Mouse (Mus musculus) lung, postnatal 0 days (tissue): ENCODE data around the gene Prickle2. TPM values are rescaled to one million over a fixed set of nuclear protein-coding genes. Genes with fewer than 3 reads are reported as not detected.

Source experiments
- ATAC-seq: fragments of 200-750 bp; cut with Nextera tagmentation; 2 replicates; pipeline ENCODE4 v1.8.0; 2017; ENCODE audit warnings: moderate library complexity
- DNase-seq: peaks from one replicate; pipeline ENCODE4 v3.0.0-alpha.2; 2016; ENCODE audit warnings: low spot score
- H3K27ac ChIP-seq: fragments of 300-500 bp; sonication (generic); 2 replicates; pipeline ENCODE4 v1.5.1; 2014; ENCODE audit warnings: antibody characterized with exemption, mild to moderate bottlenecking, low read length, mixed read lengths
- H3K27me3 ChIP-seq: fragments of 300-500 bp; sonication (generic); replicated peaks from 2 replicates; pipeline ENCODE4 v1.6.1; 2014; ENCODE audit warnings: low read length, mixed read lengths; ENCODE audit not compliant: insufficient read depth
- H3K36me3 ChIP-seq: fragments of 300-500 bp; sonication (generic); 2 replicates; pipeline ENCODE4 v1.6.1; 2014; ENCODE audit warnings: low read length, mixed read lengths; ENCODE audit not compliant: insufficient read depth
- H3K4me1 ChIP-seq: fragments of 300-500 bp; sonication (generic); 2 replicates; pipeline ENCODE4 v1.6.1; 2014; ENCODE audit warnings: antibody characterized with exemption, low read depth, low read length, mixed read lengths; ENCODE audit not compliant: insufficient read depth
- H3K4me2 ChIP-seq: fragments of 300-500 bp; sonication (generic); replicated peaks from 2 replicates; pipeline ENCODE4 v1.6.1; 2014; ENCODE audit warnings: low read depth, mild to moderate bottlenecking, low read length, moderate library complexity, mixed read lengths
- H3K4me3 ChIP-seq: fragments of 300-500 bp; sonication (generic); 2 replicates; pipeline ENCODE4 v1.5.1; 2014; ENCODE audit warnings: low read depth, low read length
- H3K9ac ChIP-seq: fragments of 300-500 bp; sonication (generic); replicated peaks from 2 replicates; pipeline ENCODE4 v1.6.1; 2014; ENCODE audit warnings: low read depth, mild to moderate bottlenecking
- H3K9me3 ChIP-seq: fragments of 300-500 bp; sonication (generic); 2 replicates; pipeline ENCODE4 v1.6.1; 2016; ENCODE audit warnings: low read length, mixed read lengths
- CTCF ChIP-seq: IDR thresholded peaks from 2 replicates; pipeline ENCODE4 v1.5.1; 2016; ENCODE audit warnings: antibody characterized with exemption, mild to moderate bottlenecking
- EP300 ChIP-seq: IDR thresholded peaks from 2 replicates; pipeline ENCODE4 v1.6.1; 2016; ENCODE audit warnings: antibody characterized with exemption, mild to moderate bottlenecking, control low read depth
- WGBS: fragments of 180-500 bp; shearing (Covaris S2); extraction: QIAGEN DNeasy Blood & Tissue Kit; methylation state at CpG from one replicate; pipeline ENCODE4 v1.1.7; 2014; 5-methylcytosine and 5-hydroxymethylcytosine counted together
- polyA plus RNA-seq: library from polyadenylated mRNA; unstranded; fragments of >200 nt; fragmentation: Nextera tagmentation; extraction: Ambion mirVana; gene quantifications from 2 replicates; pipeline ENCODE4 v1.2.1, GENCODE M21; 2015

Gene Prickle2
- polyA plus RNA-seq, 1 experiment from 2014 or later, result 7.0 TPM

DNA sequence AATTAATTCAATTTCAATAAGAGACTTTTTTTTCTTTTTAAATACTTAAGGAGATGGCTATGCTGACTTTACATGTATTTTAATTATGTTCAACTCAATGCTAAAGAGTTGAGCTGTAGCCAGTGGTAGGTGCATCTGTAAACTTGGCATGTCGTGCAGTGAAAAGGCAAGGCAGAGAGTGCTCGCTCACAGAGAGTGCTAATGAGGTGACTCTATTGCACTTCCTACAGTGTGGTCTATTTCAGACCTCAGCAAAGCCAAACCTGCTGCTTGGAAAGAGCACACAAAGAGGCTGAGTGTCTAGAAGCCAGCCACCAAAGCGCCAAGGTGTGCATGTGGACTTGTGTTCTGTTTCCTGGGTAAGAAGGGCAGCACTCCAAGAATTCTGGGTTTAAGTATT, 109.6 kb downstream of the Prickle2 start:
- no peak for ATAC-seq
- no peak overlapping the region for H3K9ac ChIP-seq
- 72% methylated on average over 3 of the region's 3 CpGs for WGBS

DNA sequence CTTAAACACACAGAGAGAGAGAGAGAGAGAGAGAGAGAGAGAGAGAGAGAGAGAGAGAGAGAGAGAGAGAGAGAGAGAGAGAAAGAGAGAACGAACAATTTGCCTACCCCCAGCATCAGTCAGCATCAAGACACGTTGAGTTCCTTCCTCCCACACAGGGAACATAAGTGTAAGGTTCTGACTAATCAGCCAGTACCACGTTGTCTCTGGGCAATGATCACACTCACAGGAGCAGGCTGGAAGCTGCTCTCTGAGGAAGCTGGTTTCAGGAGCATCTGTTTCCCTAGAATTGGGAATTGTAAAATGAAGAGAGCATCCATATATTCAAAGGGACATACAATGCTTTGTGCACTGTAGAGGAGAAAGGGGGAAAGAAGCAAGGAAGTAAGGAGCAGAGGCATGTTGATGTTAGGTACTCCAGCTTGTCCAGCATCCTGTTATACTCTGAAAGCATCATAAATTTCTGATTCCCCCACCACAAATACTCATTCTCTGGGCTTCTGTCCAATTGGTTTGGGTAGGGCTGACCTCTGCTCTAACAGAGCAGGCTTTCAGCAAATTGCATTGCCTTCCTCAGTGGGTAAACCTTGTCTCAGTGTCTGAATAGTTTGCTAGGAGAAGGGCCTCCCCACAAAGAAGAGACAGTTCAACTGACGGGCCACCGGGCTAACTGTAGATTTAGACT, 116.4 kb downstream of the Prickle2 start:
- H3K4me2 ChIP-seq, result no peak overlapping the region
- no peaks in the 10 kb centered on the region for H3K27me3 ChIP-seq
- ATAC-seq, result no peak
- no peak overlapping the region for H3K9ac ChIP-seq
- no peaks in the 10 kb centered on the region for H3K36me3 ChIP-seq
- TF ChIP-seq CTCF (no peak), EP300 (no peak)
- WGBS, result 73% methylated on average over 5 of the region's 5 CpGs
- H3K27ac ChIP-seq, result no peak overlapping the region
- H3K9me3 ChIP-seq, result no peaks in the 10 kb centered on the region
- H3K4me3 ChIP-seq, result no peak overlapping the region
- no peak for DNase-seq
- no peaks in the 10 kb centered on the region for H3K4me1 ChIP-seq

More for the DNA sequence above, 109.6 kb downstream of the Prickle2 start:
- Histone ChIP-seq H3K4me1 (no peaks in the 10 kb centered on the region), H3K36me3 (no peaks in the 10 kb centered on the region), H3K4me2 (no peak overlapping the region), H3K9me3 (no peaks in the 10 kb centered on the region), H3K4me3 (no peak overlapping the region), H3K27me3 (no peaks in the 10 kb centered on the region), H3K27ac (no peak overlapping the region)
- no peak for TF ChIP-seq CTCF
- no peak for TF ChIP-seq EP300
- DNase-seq, result no peak

DNA sequence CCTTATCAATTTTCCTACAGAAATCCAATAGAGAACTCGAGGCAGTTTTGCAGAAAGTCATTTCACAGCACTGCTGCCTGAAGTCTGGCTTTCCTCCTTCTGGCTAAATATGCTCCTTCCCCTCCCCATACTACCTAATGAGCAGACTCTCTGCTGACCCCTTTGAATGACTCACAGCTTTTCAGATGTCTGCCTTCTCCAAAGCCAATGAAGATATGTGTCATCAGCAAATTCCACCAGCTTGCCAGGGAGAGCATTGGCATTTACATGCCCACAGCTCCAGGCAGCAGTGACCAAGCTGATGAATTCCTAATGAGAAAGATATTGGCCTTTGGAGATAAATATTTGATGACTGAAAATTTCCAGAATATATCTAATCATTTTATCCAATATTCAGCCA, 121.9 kb downstream of the Prickle2 start:
- ATAC-seq, result no peak

DNA sequence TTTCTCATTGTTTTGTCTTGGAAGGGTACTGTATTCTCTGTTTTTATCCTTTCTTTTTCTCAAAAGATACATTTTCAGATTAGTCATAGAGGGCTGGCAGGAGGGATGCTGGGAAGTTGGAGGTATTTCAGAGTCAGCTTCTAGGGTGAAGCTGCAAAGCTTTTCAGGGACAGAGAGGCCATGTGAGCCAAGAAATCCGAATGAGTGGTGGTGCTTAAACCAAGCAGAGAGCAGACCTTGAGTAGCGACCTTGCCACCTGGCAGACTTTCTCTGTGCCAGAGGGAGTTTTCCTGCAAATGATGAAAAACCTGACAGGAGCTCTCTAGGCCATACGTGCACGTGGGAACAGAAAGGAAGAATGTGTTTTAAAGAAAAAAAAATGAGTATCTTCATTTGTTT, 130.7 kb downstream of the Prickle2 start:
- ATAC-seq (no peak), DNase-seq (no peak)
- no peak overlapping the region for H3K9ac ChIP-seq
- WGBS, result 56% methylated on average over 4 of the region's 4 CpGs
- H3K4me2 ChIP-seq, result no peak overlapping the region
- H3K4me3 ChIP-seq, result no peak overlapping the region
- no peak overlapping the region for H3K27ac ChIP-seq
- no peaks in the 10 kb centered on the region for H3K27me3 ChIP-seq
- no peaks in the 10 kb centered on the region for H3K4me1 ChIP-seq
- no peaks in the 10 kb centered on the region for H3K36me3 ChIP-seq
- H3K9me3 ChIP-seq, result no peaks in the 10 kb centered on the region
- TF ChIP-seq CTCF, result no peak
- TF ChIP-seq EP300, result no peak

More for the DNA sequence above, 121.9 kb downstream of the Prickle2 start:
- Histone ChIP-seq H3K9me3 (no peaks in the 10 kb centered on the region), H3K36me3 (no peaks in the 10 kb centered on the region), H3K4me3 (no peak overlapping the region), H3K27ac (no peak overlapping the region), H3K27me3 (no peaks in the 10 kb centered on the region), H3K4me1 (no peaks in the 10 kb centered on the region), H3K9ac (no peak overlapping the region), H3K4me2 (no peak overlapping the region)
- no peak for TF ChIP-seq EP300
- no peak for TF ChIP-seq CTCF
- WGBS, result 62% methylated on average over 1 of the region's 1 CpGs
- no peak for DNase-seq

DNA sequence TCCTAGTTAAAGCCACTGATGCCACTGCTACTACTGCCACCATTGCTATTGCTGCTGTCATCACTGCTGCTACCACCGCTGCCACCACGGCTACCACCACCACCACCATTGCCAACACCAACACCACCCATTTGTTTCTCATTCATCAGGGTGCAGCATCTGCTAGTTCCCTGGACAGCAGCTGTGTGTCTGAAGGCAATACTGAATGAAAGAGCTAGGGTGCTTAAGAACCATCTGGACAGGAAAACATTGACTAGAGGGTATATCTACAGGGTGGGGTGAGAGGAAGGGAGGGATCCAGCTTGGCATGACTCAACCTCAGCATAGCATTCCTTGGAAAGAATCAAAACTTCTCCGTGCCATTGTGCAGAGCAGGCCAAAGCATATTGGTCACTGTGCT, 133.8 kb downstream of the Prickle2 start:
- no peaks in the 10 kb centered on the region for H3K27me3 ChIP-seq
- WGBS, result 72% methylated on average over 3 of the region's 3 CpGs
- H3K4me3 ChIP-seq, result no peak overlapping the region

DNA sequence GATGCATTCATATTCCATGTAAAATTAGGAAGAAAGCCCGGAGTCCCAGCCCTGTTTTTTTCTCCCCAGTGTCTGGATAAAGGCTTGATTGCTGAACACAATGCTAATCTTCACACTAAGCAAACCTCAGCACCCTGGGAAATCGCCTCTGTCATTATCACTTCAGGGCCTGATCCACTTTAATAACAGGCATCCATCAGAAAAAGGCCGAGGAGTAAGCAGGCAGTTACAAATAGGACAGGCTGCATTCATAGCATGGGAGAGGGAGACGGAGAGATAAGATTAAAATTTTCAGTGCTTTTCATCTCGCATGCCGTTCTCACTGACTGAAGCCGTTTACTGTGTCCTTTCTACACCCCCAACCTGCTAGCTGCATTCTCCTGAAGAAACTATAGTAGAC, 135.9 kb downstream of the Prickle2 start:
- 58% methylated on average over 7 of the region's 7 CpGs for WGBS
- H3K4me3 ChIP-seq, result no peak overlapping the region
- H3K4me1 ChIP-seq, result no peaks in the 10 kb centered on the region
- H3K9ac ChIP-seq, result no peak overlapping the region
- H3K36me3 ChIP-seq, result no peaks in the 10 kb centered on the region
- DNase-seq (no peak), ATAC-seq (no peak)
- no peak for TF ChIP-seq CTCF
- no peak for TF ChIP-seq EP300
- no peak overlapping the region for H3K4me2 ChIP-seq
- H3K27ac ChIP-seq, result no peak overlapping the region
- no peaks in the 10 kb centered on the region for H3K9me3 ChIP-seq
- no peaks in the 10 kb centered on the region for H3K27me3 ChIP-seq

More for the DNA sequence above, 133.8 kb downstream of the Prickle2 start:
- DNase-seq (no peak), ATAC-seq (peak; percentile 35)
- Histone ChIP-seq H3K9me3 (no peaks in the 10 kb centered on the region), H3K36me3 (no peaks in the 10 kb centered on the region), H3K4me1 (no peaks in the 10 kb centered on the region), H3K9ac (no peak overlapping the region), H3K4me2 (no peak overlapping the region), H3K27ac (no peak overlapping the region)
- no peak for TF ChIP-seq EP300
- TF ChIP-seq CTCF, result no peak

DNA sequence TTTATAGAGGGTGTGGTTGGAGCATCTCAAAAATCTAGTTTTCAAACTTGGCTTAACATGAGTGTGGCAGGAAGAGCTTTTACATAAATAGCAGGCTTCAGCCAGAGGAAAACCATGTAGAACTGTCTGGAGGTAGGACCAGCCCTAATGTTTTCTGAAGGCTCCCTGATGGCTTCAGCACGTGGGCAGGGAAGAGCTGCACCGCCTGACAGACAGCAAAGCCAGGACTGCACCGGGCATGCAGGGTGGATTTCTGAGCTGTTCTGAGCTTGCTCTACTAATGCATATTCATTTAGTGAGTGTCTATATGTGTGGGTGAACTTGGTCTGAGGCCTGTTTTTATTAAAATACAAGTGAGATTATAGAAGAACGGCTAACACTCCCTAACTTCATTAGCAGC, 136.7 kb downstream of the Prickle2 start:
- 69% methylated on average over 4 of the region's 4 CpGs for WGBS
- TF ChIP-seq CTCF, result no peak
- no peak for TF ChIP-seq EP300
- no peaks in the 10 kb centered on the region for H3K4me1 ChIP-seq
- H3K27ac ChIP-seq, result no peak overlapping the region
- H3K36me3 ChIP-seq, result no peaks in the 10 kb centered on the region
- no peak overlapping the region for H3K4me3 ChIP-seq
- DNase-seq (no peak), ATAC-seq (no peak)
- no peak overlapping the region for H3K9ac ChIP-seq
- no peaks in the 10 kb centered on the region for H3K27me3 ChIP-seq
- H3K4me2 ChIP-seq, result no peak overlapping the region
- no peaks in the 10 kb centered on the region for H3K9me3 ChIP-seq
